Mouse (Mus musculus) forelimb bud, embryonic 11.5 days (tissue): Measurements from ENCODE around the gene Gm8122.
"Not testable (repeated sequence)": the region's sequence is repeated elsewhere in the genome, so short reads cannot be mapped to it uniquely, and the experiment has no call there.

ENCODE experiments used
- DNase-seq: peaks from one replicate; pipeline ENCODE4 v3.0.0-alpha.2; 2012; ENCODE audit warnings: low read depth, low spot score

Gm8122 gene

DNA sequence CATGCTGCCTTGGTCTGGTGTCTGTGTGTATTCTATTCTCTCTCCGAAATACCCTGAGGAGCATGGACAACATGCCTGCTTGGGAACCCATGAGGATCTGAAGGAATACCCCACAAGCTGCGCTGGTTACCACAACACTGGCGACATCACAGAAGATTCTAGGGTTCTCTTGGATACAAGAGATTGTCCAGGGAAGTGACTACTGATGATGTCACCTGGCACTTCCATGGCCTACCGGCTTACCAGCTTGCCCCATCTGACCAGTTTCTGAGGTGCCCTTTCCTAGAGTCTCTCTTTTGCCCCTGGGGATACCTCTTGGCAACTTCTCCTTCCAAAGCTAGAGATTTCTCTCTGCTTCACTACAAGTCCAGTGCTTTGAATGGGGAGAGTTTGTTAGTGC lies at the start of gene Gm8122:
Gm8122 (minus strand) TSS at position 101 of the 400 bp plus-strand sequence.
- not testable (repeated sequence) for DNase-seq

DNA sequence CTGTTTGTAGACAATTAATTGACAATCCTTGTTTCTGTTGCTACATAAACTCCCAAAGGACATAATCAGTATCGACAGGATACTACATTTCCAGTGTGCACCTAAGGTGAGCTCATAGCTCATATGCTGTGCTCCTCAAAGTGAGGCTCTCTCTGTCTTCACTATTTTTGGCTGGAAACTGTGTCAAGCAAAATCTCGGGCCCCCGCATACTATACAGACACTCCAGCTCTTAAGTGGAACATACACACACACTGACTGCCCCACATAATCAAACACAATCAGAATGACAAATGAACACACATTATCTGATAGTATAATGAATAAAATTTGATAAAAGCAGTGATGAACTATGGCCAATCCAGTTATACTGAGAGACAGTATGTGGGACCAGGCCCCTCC lies 43.6 kb upstream of the Gm8122 start:
- DNase-seq = not testable (repeated sequence)

DNA sequence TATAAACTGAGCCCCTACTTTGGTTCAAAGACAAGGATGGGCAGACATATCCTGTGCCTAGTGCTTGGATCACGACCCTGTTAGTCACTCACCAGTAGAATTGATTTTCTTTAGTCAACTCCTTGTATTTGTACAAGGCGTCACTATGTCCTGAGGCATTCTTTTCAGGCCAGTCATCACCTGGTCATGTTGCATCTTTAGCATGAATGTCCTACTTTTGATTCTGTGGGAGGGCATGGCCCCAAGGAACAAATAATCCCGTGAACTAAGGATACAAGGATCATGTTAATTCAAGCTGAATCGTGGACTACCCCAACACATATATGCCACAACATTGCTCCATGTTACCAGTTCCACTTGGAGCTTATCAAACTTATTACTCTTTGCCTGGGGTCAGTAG lies 43.0 kb upstream of the Gm8122 start:
- not testable (repeated sequence) for DNase-seq

DNA sequence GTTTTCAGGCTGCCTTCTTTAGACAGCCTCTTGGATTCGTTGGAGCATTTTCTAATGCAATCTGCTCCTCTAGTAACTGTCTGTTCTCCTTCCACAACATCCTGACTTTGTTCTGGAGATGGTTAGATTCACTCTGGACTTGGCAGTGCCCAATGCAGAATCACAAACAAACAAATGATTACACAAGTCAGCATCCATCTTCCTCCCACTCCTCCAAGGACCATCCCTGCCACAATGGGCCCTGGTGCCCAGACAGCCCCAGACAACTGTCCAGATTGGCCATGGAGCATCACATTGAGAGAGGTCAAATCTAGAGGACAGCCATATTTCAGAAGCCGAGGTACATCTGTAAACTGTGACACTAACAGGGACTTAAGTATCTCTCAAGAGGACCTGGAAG lies 42.4 kb upstream of the Gm8122 start:
- DNase-seq = not testable (repeated sequence)

DNA sequence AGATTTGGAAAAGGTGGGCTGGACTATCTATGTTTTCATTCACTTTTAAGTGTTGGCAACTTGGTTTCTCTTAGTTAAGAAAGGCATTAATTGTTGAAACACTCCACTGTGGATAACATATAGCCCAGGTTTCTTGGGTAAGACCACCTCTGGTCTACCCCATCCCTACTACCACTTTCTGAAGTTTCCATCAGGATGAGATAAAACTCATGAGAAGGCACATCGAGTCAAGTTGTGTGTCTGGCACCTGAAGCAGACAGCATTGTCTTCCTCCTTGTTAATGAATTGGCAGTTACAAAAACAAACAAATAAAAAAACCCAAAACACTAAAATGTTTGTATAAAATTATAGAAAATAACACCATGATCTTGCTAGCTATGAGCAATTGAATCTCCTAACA lies 40.6 kb upstream of the Gm8122 start:
- not testable (repeated sequence) for DNase-seq

DNA sequence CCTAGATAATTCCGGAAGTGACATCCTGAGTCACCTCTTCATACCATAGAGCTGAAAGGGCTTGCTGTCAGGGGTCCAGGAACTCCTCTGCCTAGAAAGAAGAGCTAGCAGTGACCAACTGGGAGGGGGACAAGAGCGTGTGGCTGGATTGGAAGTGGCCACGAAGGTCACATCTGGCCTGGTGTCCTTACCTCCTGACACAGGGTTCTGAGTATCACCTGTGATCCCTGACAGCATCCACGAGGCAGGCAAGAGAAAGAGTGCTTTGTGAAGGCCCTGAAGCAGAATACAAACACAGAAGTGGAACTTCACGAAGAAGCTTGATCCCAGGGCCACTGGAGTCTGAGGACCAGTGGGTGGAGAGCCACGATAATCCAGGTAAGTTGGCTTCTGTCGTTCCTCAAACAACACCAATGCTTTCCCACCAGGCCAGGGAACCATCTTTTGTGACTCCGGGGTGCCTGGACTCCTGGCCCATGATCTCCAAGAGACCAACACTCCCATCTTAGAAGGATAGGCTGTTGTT lies 39.9 kb upstream of the Gm8122 start, which contains the start of gene Gm9732:
Gm9732 (plus strand) TSS at position 51 of the 526 bp plus-strand sequence.
- not testable (repeated sequence) for DNase-seq

DNA sequence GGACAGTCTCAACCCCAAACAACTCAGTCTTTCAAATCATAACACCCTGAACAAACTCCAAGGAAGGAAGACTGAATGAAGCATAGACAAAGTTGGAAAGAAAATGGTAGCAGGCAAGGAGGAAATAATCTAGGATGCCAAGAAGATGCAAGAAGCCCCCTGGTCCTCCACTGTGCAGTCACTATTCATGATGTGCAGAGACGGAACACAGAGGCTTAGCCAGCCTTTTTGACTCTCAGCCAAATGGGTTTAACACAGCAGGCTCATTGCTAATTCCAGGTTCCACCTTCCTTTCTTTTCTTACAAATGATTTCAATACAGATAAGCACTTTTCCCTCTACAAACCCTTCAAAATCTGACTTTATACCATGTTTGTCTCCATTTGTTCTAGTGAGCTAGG lies 38.1 kb upstream of the Gm8122 start:
- DNase-seq = not testable (repeated sequence)

DNA sequence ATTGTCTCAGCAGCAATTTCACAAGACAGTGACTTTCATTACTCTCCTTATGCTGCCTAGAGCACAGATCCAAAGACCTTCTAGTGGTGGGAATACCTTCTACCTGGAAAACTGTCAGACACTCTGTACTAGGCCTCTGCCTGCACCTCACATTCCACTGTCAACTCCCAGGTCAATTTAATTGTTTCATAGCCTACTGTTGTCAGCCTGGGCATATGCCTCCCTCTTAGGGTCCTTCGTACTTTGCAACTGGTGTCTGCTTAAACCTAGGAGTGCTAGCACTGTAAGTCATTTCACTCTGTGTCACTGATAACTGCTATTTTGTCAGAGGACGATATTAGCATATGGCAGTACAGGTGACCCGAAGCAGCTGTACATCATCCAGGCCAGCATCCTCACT lies 34.1 kb upstream of the Gm8122 start:
- not testable (repeated sequence) for DNase-seq

DNA sequence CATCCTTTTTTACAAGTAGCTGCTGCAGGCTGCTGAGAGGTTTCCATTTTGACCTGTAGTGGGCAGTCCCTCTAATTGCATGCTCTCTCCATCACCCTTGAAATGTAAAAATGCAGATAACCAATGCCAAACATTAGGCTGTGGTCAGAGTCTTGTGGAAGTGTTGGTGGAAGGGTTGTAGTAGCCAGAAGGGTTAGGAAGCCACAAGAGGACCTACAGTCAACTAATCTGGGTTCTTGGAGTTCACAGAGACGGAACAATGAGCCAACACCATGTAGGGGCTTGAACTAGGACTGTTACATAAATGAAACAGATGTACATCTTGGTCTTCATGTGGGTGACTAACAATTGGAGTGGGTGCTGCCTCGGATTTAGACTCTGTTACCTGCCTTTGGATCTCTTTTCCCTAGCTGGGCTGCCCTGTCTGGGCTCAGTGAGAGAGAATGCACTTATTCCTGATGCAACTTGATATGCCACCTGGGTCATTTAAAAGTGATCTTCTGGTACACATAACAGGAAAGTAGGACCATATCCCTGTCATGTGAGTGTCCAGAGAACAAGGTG lies 33.5 kb upstream of the Gm8122 start:
- DNase-seq = not testable (repeated sequence)

DNA sequence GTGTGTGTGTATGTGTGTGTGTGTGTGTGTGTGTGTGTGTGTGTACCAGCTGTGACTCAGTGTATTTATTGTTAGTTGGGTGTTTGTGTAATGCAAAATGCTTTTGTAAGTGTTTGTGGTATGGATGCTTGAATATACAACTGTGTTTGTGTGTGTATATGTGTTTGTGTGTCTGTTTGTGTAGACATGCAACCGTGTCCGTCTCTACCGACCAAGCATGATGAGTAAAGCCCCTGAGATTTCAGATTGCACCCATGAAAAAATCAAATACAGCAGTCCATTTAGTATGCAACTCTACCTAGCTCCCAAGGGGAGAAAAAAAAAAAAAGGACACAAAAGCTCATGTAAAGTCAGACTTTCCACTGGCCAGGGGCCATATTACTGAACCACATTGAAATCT lies 28.3 kb upstream of the Gm8122 start:
- DNase-seq = not testable (repeated sequence)

DNA sequence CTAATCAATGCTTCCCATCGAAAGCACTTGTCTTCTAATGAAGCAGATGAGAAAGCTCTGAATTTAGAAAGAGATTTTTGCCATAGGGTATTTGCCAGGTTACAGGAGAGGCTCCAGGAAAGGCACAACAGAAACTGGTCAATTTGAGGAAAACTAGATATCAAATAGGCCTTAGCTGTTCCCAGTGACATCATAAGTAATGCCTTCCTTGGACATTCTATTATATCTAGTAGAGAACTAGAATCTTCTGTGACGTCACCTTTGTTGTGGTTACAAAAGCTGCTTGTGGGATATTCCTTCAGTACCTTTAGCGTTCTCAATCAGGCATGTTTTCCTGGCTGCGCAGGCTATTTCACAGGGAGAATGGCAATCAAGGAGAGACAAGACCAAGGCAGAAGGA lies 23.2 kb upstream of the Gm8122 start, which contains the start of gene Gm8126:
Gm8126 (plus strand) TSS at position 301 of the 400 bp plus-strand sequence.
- not testable (repeated sequence) for DNase-seq

DNA sequence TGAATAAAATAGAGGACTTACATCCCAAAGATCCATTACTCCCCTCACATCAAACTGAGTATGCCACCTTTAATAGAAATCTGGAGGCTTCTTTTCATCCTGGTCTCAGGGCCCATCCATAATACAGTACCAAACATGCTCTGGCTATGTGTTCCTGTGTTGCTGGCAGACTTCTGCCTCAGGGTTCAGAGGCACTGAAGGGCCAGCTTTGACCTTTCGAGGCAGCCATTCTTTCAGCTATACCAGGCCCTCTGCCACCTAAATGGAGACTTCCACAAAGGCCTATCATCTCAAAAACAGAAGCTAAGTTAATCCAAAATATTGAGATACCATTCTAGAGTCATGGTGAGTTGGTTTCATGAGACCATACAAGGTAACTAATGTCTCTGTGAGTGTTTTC lies 21.4 kb upstream of the Gm8122 start:
- not testable (repeated sequence) for DNase-seq

DNA sequence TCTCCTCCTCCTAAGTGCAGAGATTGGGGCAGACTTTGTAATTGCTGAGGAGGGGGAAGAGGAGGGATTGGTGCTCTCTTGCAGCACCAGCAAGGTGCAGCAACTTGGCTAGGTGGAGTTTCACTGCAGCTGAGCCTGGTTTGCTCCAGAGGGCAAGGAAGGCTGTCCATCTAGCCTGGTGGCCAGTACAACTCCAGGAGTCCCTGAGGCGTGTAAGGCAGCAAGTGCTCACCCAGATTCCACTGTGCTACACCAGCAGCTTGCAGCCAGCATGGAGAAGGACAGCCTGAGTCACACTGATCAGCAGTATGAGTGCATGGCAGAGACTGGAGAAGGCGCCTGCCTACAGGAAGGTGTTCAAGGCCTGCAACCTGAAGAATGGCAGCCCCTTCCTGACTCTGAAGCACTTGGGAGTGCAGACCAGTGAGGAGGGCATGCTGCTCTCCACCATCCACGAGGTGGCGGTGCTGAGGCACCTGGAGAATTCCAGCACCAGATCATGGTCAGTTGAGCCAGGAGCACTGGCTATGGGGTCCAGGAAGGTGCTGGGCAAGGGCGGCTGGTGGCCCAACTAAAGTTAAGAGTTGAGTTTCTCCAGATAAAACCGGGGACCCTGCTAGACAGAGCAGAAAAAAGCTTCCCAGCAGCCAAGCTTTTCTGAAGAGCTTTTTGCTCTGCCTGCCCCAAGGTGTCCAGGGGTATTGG lies 15.6 kb upstream of the Gm8122 start:
- not testable (repeated sequence) for DNase-seq

DNA sequence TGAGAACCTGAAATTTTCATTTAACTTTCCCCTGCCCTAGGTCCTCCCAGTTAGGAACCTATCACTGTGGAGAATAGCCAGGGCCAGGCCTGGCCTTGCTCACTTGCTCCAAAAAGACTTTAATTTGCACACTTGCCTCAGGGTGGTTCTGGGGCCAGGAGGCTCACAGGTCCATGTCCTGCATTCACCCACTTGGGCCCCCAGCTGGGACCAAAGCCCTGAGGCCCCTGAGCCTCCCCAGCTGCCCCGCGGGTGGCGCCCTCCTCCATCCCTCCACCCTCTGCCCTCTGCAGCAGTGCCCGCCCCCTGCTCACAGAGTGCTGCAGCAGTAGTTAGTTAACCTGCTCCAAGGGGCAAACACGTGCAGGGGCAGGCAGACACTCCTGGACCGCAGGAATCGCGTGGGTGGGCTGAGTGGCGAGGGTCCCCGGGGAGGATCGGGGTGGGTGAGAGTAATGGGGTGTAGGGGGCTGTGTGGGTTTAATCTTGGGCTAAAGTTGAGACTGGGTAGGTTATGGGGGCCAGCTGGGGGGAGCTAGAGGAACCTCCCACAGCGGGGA lies 14.6 kb upstream of the Gm8122 start:
- not testable (repeated sequence) for DNase-seq

DNA sequence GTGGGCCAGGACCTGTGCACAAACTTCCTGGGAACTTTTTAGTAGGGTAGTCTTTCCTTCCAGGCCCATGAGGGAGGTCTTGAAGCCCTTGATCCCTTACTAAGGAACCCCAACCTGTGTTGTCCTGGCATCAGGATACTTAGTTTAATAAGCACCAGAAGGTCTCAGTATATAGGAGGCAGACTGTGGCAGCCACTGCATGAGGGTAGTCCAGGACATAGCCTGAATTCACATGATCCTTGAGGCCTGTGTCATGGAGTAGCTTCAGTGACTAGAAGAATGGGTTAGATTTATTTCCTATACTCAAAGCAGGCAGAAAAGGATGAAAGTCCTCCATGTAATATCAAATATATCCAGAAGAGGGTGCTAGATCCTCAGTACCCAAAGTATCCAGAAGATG lies 2.7 kb upstream of the Gm8122 start:
- DNase-seq = not testable (repeated sequence)
